Mouse (Mus musculus) layer of hippocampus, adult 9-10 months (tissue): Measurements from ENCODE around the gene Apex1.
A peak's percentile ranks its signal among the peaks of the same experiment; 100 is the strongest.
"Not testable (repeated sequence)": the region's sequence is repeated elsewhere in the genome, so short reads cannot be mapped to it uniquely, and the experiment has no call there.

ENCODE experiments used
- DNase-seq: peaks from one replicate; pipeline ENCODE4 v3.0.0; 2022; ENCODE audit warnings: low spot score

The Apex1 gene

GRCm38 (mm10) chr14:50927366-50927765 is 2.6 kb downstream of the Apex1 start:
- DNase-seq, result no peak

- no peak for DNase-seq
Measured at GRCm38 (mm10) chr14:50929951-50930350, 5.2 kb downstream of the Apex1 start.

GRCm38 (mm10) chr14:50930377-50930753 is 5.6 kb downstream of the Apex1 start:
- DNase-seq, result no peak

- peak; percentile 98 for DNase-seq
Measured at GRCm38 (mm10) chr14:50930754-50931492, 6.2 kb downstream of the Apex1 start, which contains the start of the genes Pip4p1 and Pnp. Gene Pip4p1 (minus strand): TSS chr14:50930856. Gene Pnp (plus strand): TSS chr14:50931082.

GRCm38 (mm10) chr14:50931493-50932020 is 6.8 kb downstream of the Apex1 start:
- no peak for DNase-seq

GRCm38 (mm10) chr14:50936649-50937048 is 11.9 kb downstream of the Apex1 start:
- no peak for DNase-seq

- no peak for DNase-seq
Measured at GRCm38 (mm10) chr14:50938119-50938908, 13.5 kb downstream of the Apex1 start.

- DNase-seq, result no peak
Measured at GRCm38 (mm10) chr14:50938940-50939339, 14.2 kb downstream of the Apex1 start.

GRCm38 (mm10) chr14:50943932-50944667 is 19.3 kb downstream of the Apex1 start, which contains the start of gene Gm49342:
Gene Gm49342 (plus strand): TSS chr14:50944517.
- DNase-seq, result peak; percentile 93

GRCm38 (mm10) chr14:50944668-50945033 is 19.9 kb downstream of the Apex1 start:
- DNase-seq, result not testable (repeated sequence)

- DNase-seq, result not testable (repeated sequence)
Measured at GRCm38 (mm10) chr14:50945081-50945480, 20.3 kb downstream of the Apex1 start.

GRCm38 (mm10) chr14:50945526-50945925 is 20.8 kb downstream of the Apex1 start:
- not testable (repeated sequence) for DNase-seq

- no peak for DNase-seq
Measured at GRCm38 (mm10) chr14:50955487-50955886, 30.7 kb downstream of the Apex1 start.

GRCm38 (mm10) chr14:50955942-50956508 is 31.3 kb downstream of the Apex1 start, which contains the start of gene Pnp2:
Gene Pnp2 (plus strand): TSS chr14:50955992.
- not testable (repeated sequence) for DNase-seq

- DNase-seq, result not testable (repeated sequence)
Measured at GRCm38 (mm10) chr14:50956724-50957123, 32.0 kb downstream of the Apex1 start.

- DNase-seq, result not testable (repeated sequence)
Measured at GRCm38 (mm10) chr14:50957146-50957545, 32.4 kb downstream of the Apex1 start.

- DNase-seq, result not testable (repeated sequence)
Measured at GRCm38 (mm10) chr14:50958289-50958995, 33.7 kb downstream of the Apex1 start.

- DNase-seq, result no peak
Measured at GRCm38 (mm10) chr14:50968216-50968980, 43.6 kb downstream of the Apex1 start.

GRCm38 (mm10) chr14:50969041-50969440 is 44.3 kb downstream of the Apex1 start:
- DNase-seq, result no peak
